Mouse (Mus musculus) liver, adult 2 months (tissue): Measurements from ENCODE around the gene Notch3.

ENCODE experiments used
- CTCF ChIP-seq: fragments of 200-500 bp; IDR thresholded peaks from 2 replicates; pipeline ENCODE4 v1.5.1; 2011; ENCODE audit warnings: low read depth, low read length, control low read depth
- POLR2A ChIP-seq: fragments of 200-500 bp; IDR thresholded peaks from 2 replicates; pipeline ENCODE4 v1.6.1; 2011; ENCODE audit warnings: low read length, control low read depth; ENCODE audit not compliant: insufficient read depth; ENCODE audit errors: extremely low read depth

- no peak for TF ChIP-seq CTCF
- TF ChIP-seq POLR2A: no peak
Measured at GRCm38 (mm10) chr17:32092241-32092619, 74.4 kb downstream of the Notch3 start.
